Mouse (Mus musculus) spleen, postnatal 0 days (tissue): ENCODE data around the gene Prkci. TPM values are rescaled to one million over a fixed set of nuclear protein-coding genes. Genes with fewer than 3 reads are reported as not detected.

ENCODE experiments used
- polyA plus RNA-seq: library from polyadenylated mRNA; unstranded; fragments of >200 nt; fragmentation: Nextera tagmentation; extraction: Ambion mirVana; gene quantifications from 2 replicates; pipeline ENCODE4 v1.2.1, GENCODE M21; 2015

Gene Prkci
- 5.5 and 6.5 TPM in 2 replicates for polyA plus RNA-seq

DNA sequence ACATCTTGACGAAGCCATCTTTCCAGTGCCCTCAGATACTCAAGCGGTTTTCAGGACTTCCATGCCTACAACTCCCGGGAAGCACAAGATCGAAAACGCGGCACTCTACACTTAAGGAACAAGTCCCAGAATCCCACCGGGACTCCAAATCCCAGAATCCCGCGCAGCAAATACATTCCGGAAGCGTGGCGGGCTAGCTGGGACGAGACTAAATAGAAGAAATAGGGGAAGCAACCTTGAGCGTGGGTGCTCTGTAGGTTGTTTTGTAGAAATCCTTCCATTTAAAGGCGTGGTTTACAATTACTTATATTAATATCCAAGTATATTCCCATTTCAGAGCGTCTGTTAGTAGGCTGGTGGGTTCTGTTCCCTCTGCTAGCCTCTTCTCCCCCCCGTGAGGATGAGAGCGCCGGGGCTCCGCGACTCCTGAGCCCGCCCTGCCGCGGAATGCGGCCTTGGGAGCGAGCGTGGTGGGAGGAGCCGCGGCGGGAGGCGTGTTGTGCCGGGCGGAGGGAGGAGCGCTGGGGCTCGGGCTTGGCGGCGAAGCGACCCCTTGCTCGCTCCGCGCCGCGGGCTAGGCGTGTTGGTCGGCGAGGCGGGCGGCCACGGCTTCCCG lies at the start of gene Prkci:
TSS of gene Prkci (plus strand) at position 465 of the 616 bp plus-strand sequence.

DNA sequence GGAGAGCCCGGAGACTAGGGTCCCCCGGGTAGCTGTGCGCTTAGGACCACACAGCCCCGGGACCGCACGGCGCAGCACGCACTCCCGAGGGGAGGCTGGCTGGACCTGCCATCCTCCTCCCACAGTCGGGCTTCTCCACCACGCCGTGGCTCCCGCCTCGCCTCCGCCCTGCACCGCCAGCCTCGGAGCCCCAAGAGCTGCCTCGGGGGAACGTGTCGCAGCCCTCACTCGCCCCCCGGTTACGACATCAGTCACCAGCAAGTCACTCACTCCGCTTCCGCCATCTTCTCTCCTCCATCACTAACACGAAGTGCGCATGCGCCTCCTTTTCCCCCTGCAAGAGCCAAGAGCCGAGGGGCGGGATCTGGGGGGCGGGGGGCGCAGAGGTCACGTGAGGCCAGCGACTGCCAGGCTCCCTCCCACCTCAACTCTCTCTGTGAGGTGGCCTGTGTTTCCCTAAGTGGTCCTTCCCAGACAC lies 26.4 kb upstream of the Prkci start, which contains the start of gene Phc3:
TSS of gene Phc3 (minus strand) at position 312 of the 478 bp plus-strand sequence.

DNA sequence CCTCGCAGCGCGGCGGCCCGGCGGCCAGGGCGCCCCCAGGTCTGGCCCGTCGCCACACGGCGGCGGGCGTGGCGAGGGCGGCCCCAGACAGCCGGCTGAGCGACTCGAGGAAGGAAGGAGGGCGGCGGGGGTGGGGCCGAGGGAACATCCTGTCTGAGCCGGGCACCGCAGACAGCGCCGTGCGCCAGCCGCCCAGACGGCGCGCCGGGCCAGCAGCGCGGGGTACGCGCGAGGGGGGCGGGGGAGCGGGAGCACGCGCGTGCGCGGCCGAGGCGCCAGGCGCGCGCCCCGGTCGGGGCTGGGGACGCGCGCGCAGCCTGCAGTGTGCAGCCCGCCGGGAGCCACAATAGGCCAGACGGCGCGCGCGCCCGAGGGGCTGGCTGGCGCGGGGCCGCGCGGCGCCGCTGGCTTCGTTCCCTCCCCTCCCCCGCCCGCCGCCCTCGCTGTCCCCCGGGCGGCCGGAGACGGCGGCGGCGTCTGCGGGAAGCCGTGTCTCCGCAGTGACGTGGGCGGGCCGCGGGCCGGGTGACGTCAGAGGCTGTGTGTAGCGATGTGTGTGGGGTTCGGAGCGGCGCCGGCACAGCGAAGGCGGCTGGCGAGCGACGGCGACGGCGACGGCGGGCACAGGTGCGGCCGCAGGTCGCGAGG lies 99.1 kb downstream of the Prkci start, which contains the start of gene Skil:
TSS of gene Skil (plus strand) at position 528 of the 648 bp plus-strand sequence.

Other genes starting within 250 kb of the Prkci start
- 0.04 and 0.07 TPM in 2 replicates for gene Samd7, start 249.5 kb upstream of the Prkci start, polyA plus RNA-seq
- 96.5 and 100 TPM in 2 replicates for gene Sec62, start 202.9 kb upstream of the Prkci start, polyA plus RNA-seq
- 6.2 and 11.1 TPM in 2 replicates for gene Gpr160, start 139.8 kb upstream of the Prkci start, polyA plus RNA-seq
- gene Phc3, start 26.3 kb upstream of the Prkci start, polyA plus RNA-seq = 3.7 and 3.9 TPM in 2 replicates
- gene Skil, start 99.3 kb downstream of the Prkci start, polyA plus RNA-seq = 6.3 and 8.4 TPM in 2 replicates
- gene Cldn11, start 154.2 kb downstream of the Prkci start, polyA plus RNA-seq = 0.35 and 0.67 TPM in 2 replicates